Mouse (Mus musculus) hindbrain, embryonic 12.5 days (tissue): ENCODE results near the gene Trappc10. TPM values are rescaled to one million over a fixed set of nuclear protein-coding genes. Genes with fewer than 3 reads are reported as not detected.

ENCODE experiments used
- ATAC-seq: fragments of 200-750 bp; cut with Nextera tagmentation; 2 replicates; pipeline ENCODE4 v1.8.0; 2017; ENCODE audit warnings: moderate TSS enrichment; ENCODE audit not compliant: low FRiP score
- H3K27ac ChIP-seq: fragments of 300-500 bp; sonication (generic); 2 replicates; pipeline ENCODE4 v1.5.1; 2016; ENCODE audit warnings: mild to moderate bottlenecking
- H3K27me3 ChIP-seq: fragments of 300-500 bp; sonication (generic); 2 replicates; pipeline ENCODE4 v1.6.1; 2016; ENCODE audit warnings: mild to moderate bottlenecking
- H3K36me3 ChIP-seq: fragments of 300-500 bp; sonication (generic); 2 replicates; pipeline ENCODE4 v1.6.1; 2016; ENCODE audit warnings: mild to moderate bottlenecking
- H3K4me1 ChIP-seq: fragments of 300-500 bp; sonication (generic); 2 replicates; pipeline ENCODE4 v1.6.1; 2016
- H3K4me2 ChIP-seq: fragments of 300-500 bp; sonication (generic); replicated peaks from 2 replicates; pipeline ENCODE4 v1.6.1; 2016; ENCODE audit warnings: mild to moderate bottlenecking
- H3K4me3 ChIP-seq: fragments of 300-500 bp; sonication (generic); 2 replicates; pipeline ENCODE4 v1.5.1; 2016; ENCODE audit warnings: mild to moderate bottlenecking
- H3K9ac ChIP-seq: fragments of 300-500 bp; sonication (generic); 2 replicates; pipeline ENCODE4 v1.6.1; 2016; ENCODE audit warnings: mild to moderate bottlenecking, moderate library complexity
- H3K9me3 ChIP-seq: fragments of 300-500 bp; sonication (generic); replicated peaks from 2 replicates; pipeline ENCODE4 v1.6.1; 2016; ENCODE audit warnings: mild to moderate bottlenecking
- WGBS: fragments of 180-500 bp; shearing (Covaris S2); methylation state at CpG from one replicate; pipeline ENCODE4 v1.1.7; 2016; 5-methylcytosine and 5-hydroxymethylcytosine counted together
- polyA plus RNA-seq: library from polyadenylated mRNA; unstranded; fragments of >200 nt; fragmentation: Nextera tagmentation; extraction: Ambion mirVana; gene quantifications from 2 replicates; pipeline ENCODE4 v1.2.1, GENCODE M21; 2016

Trappc10 gene
- polyA plus RNA-seq, 1 experiment from 2014 or later: 26.0 TPM

GRCm38 (mm10) chr10:78183577-78183976, 60.9 kb downstream of the Trappc10 start:
- Histone ChIP-seq H3K9ac (no peak overlapping the region), H3K27ac (no peak overlapping the region), H3K27me3 (no peaks in the 10 kb centered on the region), H3K4me2 (peak overlapping the region; percentile 97; the same call in 1 of the 2 replicates), H3K4me3 (no peak overlapping the region), H3K4me1 (peaks cover 10% of the 10 kb centered on the region), H3K36me3 (peaks cover 59% of the 10 kb centered on the region), H3K9me3 (no peaks in the 10 kb centered on the region)
- no peak for ATAC-seq
- WGBS: 90% methylated on average over 3 of the region's 3 CpGs

GRCm38 (mm10) chr10:78182321-78182720, 62.1 kb downstream of the Trappc10 start:
- 95% methylated on average over 17 of the region's 17 CpGs for WGBS
- no peak for ATAC-seq

GRCm38 (mm10) chr10:78174474-78174873, 70.0 kb downstream of the Trappc10 start:
- Histone ChIP-seq H3K9me3 (no peaks in the 10 kb centered on the region), H3K36me3 (peaks cover 85% of the 10 kb centered on the region), H3K4me1 (peaks cover 6% of the 10 kb centered on the region; the same call in 1 of the 2 replicates), H3K4me3 (no peak overlapping the region), H3K27ac (no peak overlapping the region), H3K27me3 (no peaks in the 10 kb centered on the region), H3K4me2 (no peak overlapping the region), H3K9ac (no peak overlapping the region)
- no peak for ATAC-seq
- 93% methylated on average over 5 of the region's 5 CpGs for WGBS

More at GRCm38 (mm10) chr10:78182321-78182720, 62.1 kb downstream of the Trappc10 start:
- no peaks in the 10 kb centered on the region for H3K9me3 ChIP-seq
- H3K36me3 ChIP-seq: peaks cover 59% of the 10 kb centered on the region
- H3K9ac ChIP-seq: no peak overlapping the region
- H3K4me3 ChIP-seq: no peak overlapping the region
- peaks cover 10% of the 10 kb centered on the region for H3K4me1 ChIP-seq
- H3K27ac ChIP-seq: no peak overlapping the region
- H3K4me2 ChIP-seq: no peak overlapping the region
- H3K27me3 ChIP-seq: no peaks in the 10 kb centered on the region

- no peaks in the 10 kb centered on the region for H3K27me3 ChIP-seq
- H3K4me3 ChIP-seq: no peak overlapping the region
- H3K27ac ChIP-seq: no peak overlapping the region
- 91% methylated on average over 9 of the region's 9 CpGs for WGBS
- H3K36me3 ChIP-seq: peaks cover 66% of the 10 kb centered on the region
- H3K9ac ChIP-seq: no peak overlapping the region
- ATAC-seq: no peak
- no peaks in the 10 kb centered on the region for H3K9me3 ChIP-seq
- H3K4me2 ChIP-seq: no peak overlapping the region
- peaks cover 18% of the 10 kb centered on the region for H3K4me1 ChIP-seq
Observed at GRCm38 (mm10) chr10:78171581-78171980, 72.9 kb downstream of the Trappc10 start.

- ATAC-seq: no peak
Observed at GRCm38 (mm10) chr10:78171057-78171456, 73.4 kb downstream of the Trappc10 start.

GRCm38 (mm10) chr10:78170445-78170844, 74.0 kb downstream of the Trappc10 start:
- 0 out of 2 replicates have a peak, but pooled peaks have one; percentile 1 for ATAC-seq

More at GRCm38 (mm10) chr10:78171057-78171456, 73.4 kb downstream of the Trappc10 start:
- H3K27ac ChIP-seq: no peak overlapping the region
- no peak overlapping the region for H3K4me2 ChIP-seq
- peaks cover 66% of the 10 kb centered on the region for H3K36me3 ChIP-seq
- no peak overlapping the region for H3K4me3 ChIP-seq
- no peaks in the 10 kb centered on the region for H3K27me3 ChIP-seq
- peaks cover 18% of the 10 kb centered on the region for H3K4me1 ChIP-seq
- no peaks in the 10 kb centered on the region for H3K9me3 ChIP-seq
- WGBS: 93% methylated on average over 7 of the region's 7 CpGs
- H3K9ac ChIP-seq: no peak overlapping the region

GRCm38 (mm10) chr10:78169281-78170042, 75.0 kb downstream of the Trappc10 start, which contains the start of gene D10Jhu81e:
D10Jhu81e (minus strand) TSS chr10:78169782.
- Histone ChIP-seq H3K36me3 (peaks cover 63% of the 10 kb centered on the region), H3K4me3 (peak within 1 kb of the TSS; percentile 62), H3K27ac (peak within 1 kb of the TSS; percentile 73), H3K27me3 (no peaks in the 10 kb centered on the region), H3K4me2 (peak within 1 kb of the TSS; percentile 74), H3K4me1 (peaks cover 18% of the 10 kb centered on the region), H3K9ac (peak within 1 kb of the TSS; percentile 73), H3K9me3 (no peaks in the 10 kb centered on the region)
- 2% methylated on average over 50 of the region's 50 CpGs for WGBS
- ATAC-seq: peak; percentile 95

More at GRCm38 (mm10) chr10:78170445-78170844, 74.0 kb downstream of the Trappc10 start:
- Histone ChIP-seq H3K4me1 (peaks cover 18% of the 10 kb centered on the region), H3K27ac (peak overlapping the region; percentile 42; the same call in 1 of the 2 replicates), H3K36me3 (peaks cover 64% of the 10 kb centered on the region), H3K9ac (no peak overlapping the region), H3K27me3 (no peaks in the 10 kb centered on the region), H3K4me3 (peak overlapping the region; percentile 62), H3K4me2 (peak overlapping the region; percentile 74), H3K9me3 (no peaks in the 10 kb centered on the region)
- 54% methylated on average over 2 of the region's 2 CpGs for WGBS

GRCm38 (mm10) chr10:78168792-78169191, 75.6 kb downstream of the Trappc10 start:
- Histone ChIP-seq H3K4me3 (peak overlapping the region; percentile 62), H3K9me3 (no peaks in the 10 kb centered on the region), H3K27ac (no peak overlapping the region), H3K36me3 (peaks cover 61% of the 10 kb centered on the region), H3K27me3 (no peaks in the 10 kb centered on the region), H3K4me2 (peak overlapping the region; percentile 74), H3K9ac (peak overlapping the region; percentile 73), H3K4me1 (peaks cover 18% of the 10 kb centered on the region)
- WGBS: 85% methylated on average over 11 of the region's 11 CpGs
- ATAC-seq: no peak

GRCm38 (mm10) chr10:78167775-78168174, 76.7 kb downstream of the Trappc10 start:
- Histone ChIP-seq H3K36me3 (peaks cover 61% of the 10 kb centered on the region), H3K9ac (no peak overlapping the region), H3K27me3 (no peaks in the 10 kb centered on the region), H3K4me1 (peaks cover 18% of the 10 kb centered on the region), H3K9me3 (no peaks in the 10 kb centered on the region), H3K4me2 (no peak overlapping the region), H3K4me3 (no peak overlapping the region), H3K27ac (no peak overlapping the region)
- ATAC-seq: no peak

GRCm38 (mm10) chr10:78167333-78167732, 77.1 kb downstream of the Trappc10 start:
- ATAC-seq: no peak
- Histone ChIP-seq H3K4me3 (no peak overlapping the region), H3K27me3 (no peaks in the 10 kb centered on the region), H3K9me3 (no peaks in the 10 kb centered on the region), H3K4me2 (no peak overlapping the region), H3K36me3 (peaks cover 61% of the 10 kb centered on the region), H3K4me1 (peaks cover 18% of the 10 kb centered on the region), H3K27ac (no peak overlapping the region), H3K9ac (no peak overlapping the region)
- 91% methylated on average over 7 of the region's 7 CpGs for WGBS

- no peak overlapping the region for H3K9ac ChIP-seq
- peaks cover 55% of the 10 kb centered on the region for H3K36me3 ChIP-seq
- no peak for ATAC-seq
- H3K4me3 ChIP-seq: no peak overlapping the region
- WGBS: 92% methylated on average over 21 of the region's 21 CpGs
- no peak overlapping the region for H3K4me2 ChIP-seq
- no peaks in the 10 kb centered on the region for H3K27me3 ChIP-seq
- H3K9me3 ChIP-seq: no peaks in the 10 kb centered on the region
- no peak overlapping the region for H3K27ac ChIP-seq
- peaks cover 17% of the 10 kb centered on the region for H3K4me1 ChIP-seq
Observed at GRCm38 (mm10) chr10:78165256-78166005, 79.0 kb downstream of the Trappc10 start.

- WGBS: 92% methylated on average over 12 of the region's 12 CpGs
- Histone ChIP-seq H3K9me3 (no peaks in the 10 kb centered on the region), H3K4me1 (peaks cover 12% of the 10 kb centered on the region), H3K36me3 (peaks cover 55% of the 10 kb centered on the region), H3K4me3 (no peak overlapping the region), H3K27ac (no peak overlapping the region), H3K4me2 (no peak overlapping the region), H3K27me3 (no peaks in the 10 kb centered on the region), H3K9ac (no peak overlapping the region)
- no peak for ATAC-seq
Observed at GRCm38 (mm10) chr10:78164786-78165185, 79.7 kb downstream of the Trappc10 start.
